Mouse (Mus musculus) stomach, embryonic 16.5 days (tissue): ENCODE results near the gene Col1a2. TPM values are rescaled to one million over a fixed set of nuclear protein-coding genes. Genes with fewer than 3 reads are reported as not detected.

ENCODE experiments used
- ATAC-seq: fragments of 200-750 bp; cut with Nextera tagmentation; 2 replicates; pipeline ENCODE4 v1.8.0; 2017; ENCODE audit warnings: moderate number of reproducible peaks, moderate TSS enrichment; ENCODE audit not compliant: insufficient read depth, low FRiP score
- H3K27ac ChIP-seq: fragments of 300-500 bp; sonication (generic); 2 replicates; pipeline ENCODE4 v1.5.1; 2014; ENCODE audit warnings: low read length
- H3K27me3 ChIP-seq: fragments of 300-500 bp; sonication (generic); 2 replicates; pipeline ENCODE4 v1.6.1; 2014; ENCODE audit warnings: low read length, control low read depth, mixed read lengths; ENCODE audit not compliant: control insufficient read depth, insufficient read depth
- H3K36me3 ChIP-seq: fragments of 300-500 bp; sonication (generic); 2 replicates; pipeline ENCODE4 v1.6.1; 2014; ENCODE audit warnings: low read length; ENCODE audit not compliant: control insufficient read depth, insufficient read depth
- H3K4me1 ChIP-seq: fragments of 300-500 bp; sonication (generic); 2 replicates; pipeline ENCODE4 v1.6.1; 2014; ENCODE audit warnings: low read length, control low read depth, mixed read lengths; ENCODE audit not compliant: control insufficient read depth, insufficient read depth
- H3K4me2 ChIP-seq: fragments of 300-500 bp; sonication (generic); 2 replicates; pipeline ENCODE4 v1.6.1; 2014; ENCODE audit warnings: low read depth, low read length, mixed read lengths
- H3K4me3 ChIP-seq: fragments of 300-500 bp; sonication (generic); replicated peaks from 2 replicates; pipeline ENCODE4 v1.5.1; 2014; ENCODE audit warnings: mild to moderate bottlenecking, low read length
- H3K9ac ChIP-seq: fragments of 300-500 bp; sonication (generic); 2 replicates; pipeline ENCODE4 v1.6.1; 2014; ENCODE audit warnings: low read length
- H3K9me3 ChIP-seq: fragments of 300-500 bp; sonication (generic); replicated peaks from 2 replicates; pipeline ENCODE4 v1.6.1; 2016; ENCODE audit warnings: low read length, control low read depth; ENCODE audit not compliant: control insufficient read depth
- WGBS: fragments of 180-500 bp; shearing (Covaris S2); extraction: QIAGEN DNeasy Blood & Tissue Kit; methylation state at CpG from one replicate; pipeline ENCODE4 v1.1.7; 2014; 5-methylcytosine and 5-hydroxymethylcytosine counted together
- polyA plus RNA-seq: library from polyadenylated mRNA; unstranded; fragments of >200 nt; fragmentation: Nextera tagmentation; extraction: Ambion mirVana; gene quantifications from 2 replicates; pipeline ENCODE4 v1.2.1, GENCODE M21; 2015

The Col1a2 gene
- polyA plus RNA-seq, 1 experiment from 2014 or later: 1,212 TPM

DNA sequence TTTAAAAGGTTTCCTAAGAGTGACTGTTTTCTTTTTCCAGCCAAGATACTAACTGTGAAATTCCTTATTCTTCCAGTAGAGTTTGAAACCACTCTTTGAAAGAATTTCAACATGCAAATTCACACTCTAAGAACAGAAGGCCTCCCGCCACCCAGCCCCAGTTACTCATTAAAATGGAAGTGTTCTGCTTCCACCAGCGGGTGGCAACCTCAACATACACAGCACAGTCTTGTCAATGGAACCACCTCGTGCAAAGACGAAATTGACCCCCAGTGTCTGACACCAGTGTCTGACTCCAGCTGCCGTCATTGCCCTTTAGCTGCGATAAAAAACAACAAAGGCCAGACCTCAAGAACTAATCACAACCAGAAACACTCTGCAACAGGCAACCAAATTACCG lies 53.1 kb downstream of the Col1a2 start:
- Histone ChIP-seq H3K27me3 (no peaks in the 10 kb centered on the region), H3K27ac (no peak overlapping the region), H3K4me2 (no peak overlapping the region), H3K36me3 (no peaks in the 10 kb centered on the region), H3K9me3 (no peaks in the 10 kb centered on the region), H3K9ac (no peak overlapping the region), H3K4me3 (no peak overlapping the region), H3K4me1 (peaks cover 5% of the 10 kb centered on the region; the same call in 1 of the 2 replicates)
- no peak for ATAC-seq
- WGBS: 14% methylated on average over 7 of the region's 7 CpGs

DNA sequence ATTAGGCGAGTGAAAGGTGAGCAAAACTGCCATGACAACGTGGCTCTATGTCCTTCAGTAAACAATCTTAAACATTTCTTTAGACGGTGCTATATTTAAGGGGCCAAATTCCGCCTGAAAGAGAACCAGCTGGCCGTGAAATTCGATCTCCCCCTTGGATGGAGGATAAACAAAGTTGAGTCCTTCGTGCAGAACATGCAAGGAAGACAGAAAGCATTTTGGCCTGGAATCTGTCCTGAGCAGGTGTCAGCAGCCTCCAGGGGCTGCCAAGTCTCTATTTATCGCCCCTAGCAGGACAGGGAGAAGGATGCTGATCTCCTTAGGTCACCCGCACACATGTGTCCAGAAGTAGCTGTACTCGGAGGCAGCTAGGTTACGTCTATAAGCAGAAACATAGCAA lies 56.5 kb downstream of the Col1a2 start:
- H3K9me3 ChIP-seq: no peaks in the 10 kb centered on the region
- H3K27ac ChIP-seq: peak overlapping the region; percentile 55; the same call in 1 of the 2 replicates
- 0 out of 2 replicates have a peak, but pooled peaks cover 5% of the 10 kb centered on the region for H3K4me1 ChIP-seq
- peak overlapping the region; percentile 32; the same call in 1 of the 2 replicates for H3K4me2 ChIP-seq
- H3K4me3 ChIP-seq: no peak overlapping the region
- H3K9ac ChIP-seq: 0 out of 2 replicates have a peak overlapping the region, but pooled peaks have one; percentile 24
- 12% methylated on average over 11 of the region's 11 CpGs for WGBS
- H3K27me3 ChIP-seq: no peaks in the 10 kb centered on the region
- peak; percentile 86 for ATAC-seq
- H3K36me3 ChIP-seq: no peaks in the 10 kb centered on the region

DNA sequence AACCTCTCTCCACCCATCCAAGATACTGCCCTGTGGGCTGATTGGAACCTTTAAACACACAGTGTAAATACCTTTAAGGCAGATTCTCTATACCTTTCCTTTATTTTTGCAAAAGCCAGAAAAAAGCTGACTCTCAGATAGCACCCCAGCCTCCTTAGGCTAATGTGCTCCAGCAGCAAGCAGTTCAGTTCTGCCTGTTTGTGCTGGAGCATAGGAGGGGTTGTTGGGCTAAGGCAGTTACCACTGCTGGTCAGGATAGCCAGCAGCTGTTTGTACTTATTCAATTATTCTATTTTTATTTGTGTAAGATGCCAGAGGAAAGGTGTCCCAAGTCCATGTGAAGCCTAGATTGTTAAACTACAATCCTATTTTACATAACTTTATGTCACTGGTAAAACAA lies 57.0 kb downstream of the Col1a2 start:
- Histone ChIP-seq H3K9me3 (no peaks in the 10 kb centered on the region), H3K4me1 (0 out of 2 replicates have a peak, but pooled peaks cover 5% of the 10 kb centered on the region), H3K4me3 (no peak overlapping the region), H3K9ac (no peak overlapping the region), H3K27ac (peak overlapping the region; percentile 55), H3K36me3 (no peaks in the 10 kb centered on the region), H3K27me3 (no peaks in the 10 kb centered on the region), H3K4me2 (no peak overlapping the region)
- no peak for ATAC-seq

DNA sequence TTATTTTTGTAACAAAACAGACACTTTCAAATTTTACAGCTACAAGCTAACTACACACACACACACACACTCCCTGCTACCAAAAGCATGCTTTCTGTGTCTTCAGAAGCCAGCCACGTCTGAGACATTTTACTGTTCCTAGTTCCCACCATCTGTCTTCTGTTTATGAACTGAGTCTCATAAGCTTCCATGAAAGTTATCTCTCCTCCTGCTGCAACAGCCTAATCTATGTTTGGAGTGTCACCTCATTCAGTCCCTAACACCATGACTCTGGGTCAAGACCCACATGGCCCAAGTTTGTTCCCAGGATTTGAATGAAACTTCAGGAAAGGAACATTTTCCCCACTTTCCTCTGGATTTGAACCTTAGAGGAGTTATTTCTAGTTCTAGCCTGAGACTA lies 57.8 kb downstream of the Col1a2 start:
- no peak overlapping the region for H3K27ac ChIP-seq
- H3K9me3 ChIP-seq: no peaks in the 10 kb centered on the region
- H3K4me1 ChIP-seq: 0 out of 2 replicates have a peak, but pooled peaks cover 5% of the 10 kb centered on the region
- no peaks in the 10 kb centered on the region for H3K36me3 ChIP-seq
- H3K27me3 ChIP-seq: no peaks in the 10 kb centered on the region
- H3K4me2 ChIP-seq: no peak overlapping the region
- WGBS: 48% methylated on average over 1 of the region's 1 CpGs
- no peak for ATAC-seq
- H3K4me3 ChIP-seq: no peak overlapping the region
- H3K9ac ChIP-seq: no peak overlapping the region

DNA sequence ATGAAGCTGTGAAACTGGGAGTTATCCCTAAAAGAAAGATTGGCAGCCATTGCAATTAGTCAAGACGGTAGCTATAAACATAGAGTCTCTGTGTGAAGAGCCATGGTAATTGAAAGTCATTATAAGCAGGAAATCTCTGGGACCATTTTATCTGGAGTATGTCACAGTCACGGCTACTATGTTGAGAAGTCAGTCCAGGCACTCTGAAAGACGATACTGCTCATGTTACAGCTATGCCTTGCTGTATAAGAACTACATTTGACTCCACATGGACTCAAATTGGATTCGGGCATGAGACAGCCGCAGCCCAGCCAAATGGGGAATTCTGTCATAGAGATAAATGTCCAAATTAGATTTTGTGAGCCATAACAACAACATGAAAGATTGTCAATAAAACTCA lies 58.9 kb downstream of the Col1a2 start:
- ATAC-seq: no peak
- WGBS: 70% methylated on average over 5 of the region's 5 CpGs
- H3K4me3 ChIP-seq: no peak overlapping the region
- H3K36me3 ChIP-seq: no peaks in the 10 kb centered on the region
- H3K9ac ChIP-seq: no peak overlapping the region
- H3K4me1 ChIP-seq: 0 out of 2 replicates have a peak, but pooled peaks cover 5% of the 10 kb centered on the region
- no peak overlapping the region for H3K27ac ChIP-seq
- H3K4me2 ChIP-seq: no peak overlapping the region
- no peaks in the 10 kb centered on the region for H3K27me3 ChIP-seq
- H3K9me3 ChIP-seq: no peaks in the 10 kb centered on the region

DNA sequence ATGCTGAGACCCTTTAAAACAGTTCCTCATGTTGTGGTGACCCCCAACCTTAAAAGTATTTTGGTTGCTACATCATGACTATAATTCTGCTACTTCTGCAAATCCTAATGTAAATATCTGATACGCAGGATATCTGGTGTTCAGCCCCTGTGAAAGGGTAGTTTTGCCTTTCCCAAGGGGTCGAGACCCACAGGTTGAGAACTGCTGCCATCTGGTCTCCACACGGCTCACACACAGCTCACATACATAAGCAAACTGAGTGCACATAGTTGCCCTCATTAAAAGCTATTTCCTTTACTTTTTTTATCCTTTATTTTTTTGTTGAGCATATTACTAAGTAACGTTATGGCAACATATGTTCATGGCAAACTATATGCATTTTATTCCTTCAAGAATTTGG lies 65.8 kb downstream of the Col1a2 start:
- no peak overlapping the region for H3K27ac ChIP-seq
- H3K9ac ChIP-seq: no peak overlapping the region
- no peaks in the 10 kb centered on the region for H3K36me3 ChIP-seq
- ATAC-seq: no peak
- 48% methylated on average over 4 of the region's 4 CpGs for WGBS
- no peak overlapping the region for H3K4me3 ChIP-seq
- no peak overlapping the region for H3K4me2 ChIP-seq
- H3K4me1 ChIP-seq: no peaks in the 10 kb centered on the region
- no peaks in the 10 kb centered on the region for H3K9me3 ChIP-seq
- H3K27me3 ChIP-seq: no peaks in the 10 kb centered on the region

DNA sequence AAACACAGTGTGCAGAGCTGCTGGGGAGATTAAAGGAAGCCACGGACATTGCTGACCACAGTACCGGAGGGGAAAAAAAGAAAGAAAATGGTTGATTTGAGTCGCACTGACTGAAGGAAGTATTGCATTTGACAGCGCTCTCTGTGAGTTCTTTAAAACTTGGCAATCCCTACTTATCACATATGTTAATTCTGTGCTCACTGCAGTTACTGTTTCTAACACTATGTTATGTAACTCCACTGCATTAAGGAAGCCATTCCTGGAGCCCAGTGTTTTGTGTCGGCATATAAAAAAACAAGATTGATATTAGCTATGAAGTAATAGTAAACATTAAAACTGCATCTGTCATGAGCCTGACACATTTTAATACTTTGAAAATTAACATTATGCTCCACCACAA lies 73.1 kb downstream of the Col1a2 start:
- H3K36me3 ChIP-seq: no peaks in the 10 kb centered on the region
- no peak for ATAC-seq
- no peaks in the 10 kb centered on the region for H3K27me3 ChIP-seq
- H3K9me3 ChIP-seq: no peaks in the 10 kb centered on the region
- no peak overlapping the region for H3K9ac ChIP-seq
- H3K4me1 ChIP-seq: peaks cover 2% of the 10 kb centered on the region; the same call in 1 of the 2 replicates
- WGBS: 45% methylated on average over 5 of the region's 5 CpGs
- no peak overlapping the region for H3K4me3 ChIP-seq
- no peak overlapping the region for H3K27ac ChIP-seq
- H3K4me2 ChIP-seq: no peak overlapping the region

DNA sequence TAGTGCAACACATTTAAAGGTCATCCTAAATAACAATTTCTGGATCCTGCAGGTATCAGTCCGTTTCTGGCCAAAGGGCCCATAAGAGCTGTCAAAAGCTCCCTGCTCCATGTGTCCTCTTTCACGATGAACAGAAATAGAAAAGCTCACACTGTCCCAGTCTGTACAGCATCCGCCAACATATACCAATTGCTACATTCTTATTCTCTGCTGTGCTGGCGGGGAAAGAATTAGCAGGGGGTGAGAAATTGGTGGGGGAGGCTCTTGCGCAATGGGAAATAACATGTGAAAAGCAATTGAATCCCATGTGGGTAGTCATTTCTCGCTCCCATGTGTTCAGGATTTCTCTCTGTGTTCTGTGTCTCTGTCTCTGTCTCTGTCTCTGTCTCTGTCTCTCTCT lies 73.7 kb downstream of the Col1a2 start:
- H3K27ac ChIP-seq: no peak overlapping the region
- 83% methylated on average over 6 of the region's 6 CpGs for WGBS
- H3K4me3 ChIP-seq: no peak overlapping the region
- H3K4me1 ChIP-seq: peaks cover 2% of the 10 kb centered on the region; the same call in 1 of the 2 replicates
- no peaks in the 10 kb centered on the region for H3K27me3 ChIP-seq
- no peaks in the 10 kb centered on the region for H3K9me3 ChIP-seq
- no peak for ATAC-seq
- H3K36me3 ChIP-seq: no peaks in the 10 kb centered on the region
- H3K9ac ChIP-seq: no peak overlapping the region
- no peak overlapping the region for H3K4me2 ChIP-seq

DNA sequence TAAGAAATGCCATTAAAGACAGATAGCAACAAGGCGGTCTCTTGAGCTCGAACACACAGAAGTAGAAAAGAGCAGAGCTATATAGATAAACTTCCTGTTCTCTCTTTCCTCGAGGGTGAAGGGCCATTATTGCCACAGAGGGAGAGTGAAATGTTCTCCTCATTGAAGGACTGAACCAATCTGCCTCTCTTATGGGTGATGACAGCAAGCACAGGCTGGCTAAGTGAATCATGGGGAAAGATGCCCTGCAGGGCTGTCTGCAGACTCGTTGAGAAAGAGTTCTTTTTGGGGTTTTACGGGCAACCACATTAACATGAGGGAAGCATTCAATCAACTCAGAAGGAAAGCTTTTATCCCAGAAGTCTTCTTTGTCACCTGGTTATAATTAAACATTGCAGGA lies 75.0 kb downstream of the Col1a2 start:
- 55% methylated on average over 5 of the region's 5 CpGs for WGBS

More for the DNA sequence above, 75.0 kb downstream of the Col1a2 start:
- Histone ChIP-seq H3K4me2 (no peak overlapping the region), H3K9me3 (no peaks in the 10 kb centered on the region), H3K27me3 (no peaks in the 10 kb centered on the region), H3K4me3 (no peak overlapping the region), H3K9ac (no peak overlapping the region), H3K4me1 (peaks cover 2% of the 10 kb centered on the region; the same call in 1 of the 2 replicates), H3K27ac (no peak overlapping the region), H3K36me3 (no peaks in the 10 kb centered on the region)
- ATAC-seq: no peak
